8 mouse cellular contexts compared by ENCODE assay signal in genomic region chr4:43266623-43267322, GRCm38 (mm10). TPM values are rescaled to one million over a fixed set of nuclear protein-coding genes. Genes with fewer than 3 reads are reported as not detected.
DNase-seq lines count a peak whose midpoint lies in the region; ATAC-seq lines count a peak whose summit lies in the region.

Gene Atp8b5, plus strand, starts transcription at chr4:43267159.

- no peaks in the 10 kb centered on the region for H3K36me3 ChIP-seq in lung, embryonic 15.5 days

- peak within 1 kb of the TSS; percentile 57 for H3K4me2 ChIP-seq in lung, embryonic 15.5 days

- ATAC-seq in hematopoietic stem cell, adult 5-6 weeks (replicated peaks in 1 of 2; ENCODE audit: insufficient read depth in 1 of 2, low FRiP score in 2 of 2, low TSS enrichment in 1 of 2, low read depth in 1 of 2, poor library complexity in 2 of 2, severe bottlenecking in 2 of 2) = peak; percentile 91 to 98
- ATAC-seq in lung, embryonic 15.5 days (ENCODE audit: borderline replicate concordance, extremely low read depth, low FRiP score, low TSS enrichment) = no peak; the same call in 1 of the 2 replicates

- no peaks in the 10 kb centered on the region for H3K9me3 ChIP-seq in lung, embryonic 15.5 days

- no peaks in the 10 kb centered on the region for H3K27me3 ChIP-seq in lung, embryonic 15.5 days

- peaks cover 7% of the 10 kb centered on the region; the same call in 1 of the 2 replicates for H3K4me1 ChIP-seq in lung, embryonic 15.5 days

- WGBS in lung, embryonic 15.5 days = 3% methylated on average over 19 of the region's 19 CpGs

- H3K27ac ChIP-seq in lung, embryonic 15.5 days = no peak within 1 kb of the TSS

- no peak within 1 kb of the TSS for H3K9ac ChIP-seq in lung, embryonic 15.5 days

- DNase-seq in MEL-GATA-1-ER (ENCODE audit: extremely low read depth, low read depth) = peak; percentile 83
- peak; percentile 80 for DNase-seq in cerebellum, adult 9-10 months
- DNase-seq in forelimb bud, embryonic 11.5 days (ENCODE audit: low read depth, low spot score) = peak; percentile 80
- peak; percentile 71 for DNase-seq in layer of hippocampus, adult 9-10 months (ENCODE audit: low spot score)
- peak; percentile 65 for DNase-seq in ovary, postnatal 14 days (ENCODE audit: low spot score)
- peak; percentile 73 for DNase-seq in thymus, postnatal 14 days

- peak within 1 kb of the TSS; percentile 28 for H3K4me3 ChIP-seq in lung, embryonic 15.5 days

RNA-seq across cellular contexts. Expression of gene Atp8b5, which starts in this region (rescaled TPM):
- total RNA-seq in hematopoietic stem cell, adult 5-6 weeks (2017) = 0.79 and 3.6 TPM in 2 replicates
- 0.24 and 0.29 TPM in 2 replicates for polyA plus RNA-seq in lung, embryonic 15.5 days (2015; fragmentation: Nextera tagmentation; extraction: Ambion mirVana)
